Mouse (Mus musculus): Measurements from ENCODE around the gene Usp6nl. TPM values are rescaled to one million over a fixed set of nuclear protein-coding genes. Genes with fewer than 3 reads are reported as not detected.

Gene Usp6nl
- total and polyA plus RNA-seq, 3 experiments, result 8.9 to 67.1 (median 24.8) TPM

GRCm38 (mm10) chr2:6444015-6444414, 121.5 kb downstream of the Usp6nl start:
- TF ChIP-seq KAT2A (conservative IDR thresholded peaks at IDR 0.05; ENCODE audit: low read depth, low read length) (no peak), ZNF384 (IDR thresholded peaks at IDR 0.05; ENCODE audit: low read depth, low read length) (no peak), TCF12 (IDR thresholded peaks at IDR 0.05; ENCODE audit: low read depth, low read length) (no peak), NRF1 (IDR thresholded peaks at IDR 0.05; ENCODE audit: insufficient read depth, low read depth, low read length, poor library complexity, severe bottlenecking) (no peak), BHLHE40 (IDR thresholded peaks at IDR 0.05; ENCODE audit: borderline replicate concordance, low read depth, low read length) (no peak), CHD1 (IDR thresholded peaks at IDR 0.05; ENCODE audit: low read depth, low read length) (no peak), POLR2AphosphoS5 (IDR thresholded peaks at IDR 0.05; ENCODE audit: borderline replicate concordance, low read depth, low read length) (no peak), SIN3A (IDR thresholded peaks at IDR 0.05; ENCODE audit: low read length) (no peak), TBP (IDR thresholded peaks at IDR 0.05; ENCODE audit: low read depth, low read length) (no peak)
- Histone ChIP-seq H3K79me2 (ENCODE audit: control insufficient read depth, insufficient read depth, low read length, poor library complexity) (no peaks in the 10 kb centered on the region), H3K27me3 (ENCODE audit: control insufficient read depth in 1 of 2, insufficient read depth in 2 of 2, low read length in 2 of 2) (no peaks in the 10 kb centered on the region), H3K27ac (ENCODE audit: control insufficient read depth, low read depth, low read length) (no peak overlapping the region), H3K9ac (ENCODE audit: control insufficient read depth, low read depth, low read length, poor library complexity, severe bottlenecking) (no peak overlapping the region), H3K4me1 (ENCODE audit: control insufficient read depth in 1 of 2, insufficient read depth in 2 of 2, low read length in 2 of 2) (peaks cover 6 to 20% of the 10 kb centered on the region in 2 experiments), H3K36me3 (ENCODE audit: control insufficient read depth in 1 of 2, insufficient read depth in 2 of 2, low read length in 2 of 2) (peaks cover 4 to 14% of the 10 kb centered on the region in 2 experiments), H3K9me3 (replicated peaks; ENCODE audit: insufficient read depth, low read length) (no peaks in the 10 kb centered on the region), H3K4me3 (ENCODE audit: control insufficient read depth in 1 of 2, insufficient read depth in 1 of 2, low read depth in 2 of 2, low read length in 2 of 2) (no peak overlapping the region)
- DNase-seq (ENCODE audit: low read depth, low spot score), result no peak

- DNase-seq (ENCODE audit: low read depth, low spot score), result peak; percentile 85
- Histone ChIP-seq H3K9me3 (replicated peaks; ENCODE audit: insufficient read depth, low read length) (no peaks in the 10 kb centered on the region), H3K4me3 (ENCODE audit: control insufficient read depth in 1 of 2, insufficient read depth in 1 of 2, low read depth in 2 of 2, low read length in 2 of 2) (no peak overlapping the region), H3K27me3 (ENCODE audit: control insufficient read depth in 1 of 2, insufficient read depth in 2 of 2, low read length in 2 of 2) (no peaks in the 10 kb centered on the region), H3K36me3 (ENCODE audit: control insufficient read depth in 1 of 2, insufficient read depth in 2 of 2, low read length in 2 of 2) (peaks cover 4 to 15% of the 10 kb centered on the region in 2 experiments), H3K27ac (ENCODE audit: control insufficient read depth, low read depth, low read length) (peak overlapping the region; percentile 51), H3K9ac (ENCODE audit: control insufficient read depth, low read depth, low read length, poor library complexity, severe bottlenecking) (no peak overlapping the region), H3K79me2 (ENCODE audit: control insufficient read depth, insufficient read depth, low read length, poor library complexity) (no peaks in the 10 kb centered on the region), H3K4me1 (ENCODE audit: control insufficient read depth in 1 of 2, insufficient read depth in 2 of 2, low read length in 2 of 2) (peaks cover 6 to 24% of the 10 kb centered on the region in 2 experiments)
- no peak for TF ChIP-seq ELF1 (IDR thresholded peaks at IDR 0.05; ENCODE audit: low read depth, low read length)
- TF ChIP-seq TAL1 (IDR thresholded peaks at IDR 0.05; ENCODE audit: low read length), result peak; percentile 75
- TF ChIP-seq CHD2 (IDR thresholded peaks at IDR 0.05; ENCODE audit: low read length), result no peak
- no peak for TF ChIP-seq SMC3 (IDR thresholded peaks at IDR 0.05; ENCODE audit: low read depth, low read length)
- peak; percentile 82 for TF ChIP-seq TCF12 (IDR thresholded peaks at IDR 0.05; ENCODE audit: low read depth, low read length)
- TF ChIP-seq MAX (IDR thresholded peaks at IDR 0.05; ENCODE audit: low read length), result no peak
- TF ChIP-seq BHLHE40 (IDR thresholded peaks at IDR 0.05; ENCODE audit: borderline replicate concordance, low read depth, low read length), result no peak
- TF ChIP-seq ZMIZ1 (IDR thresholded peaks at IDR 0.05; ENCODE audit: low read depth, low read length), result no peak
- no peak for TF ChIP-seq UBTF (IDR thresholded peaks at IDR 0.05; ENCODE audit: borderline replicate concordance, insufficient read depth, low read depth, low read length)
- no peak for TF ChIP-seq USF2 (IDR thresholded peaks at IDR 0.05; ENCODE audit: borderline replicate concordance in 1 of 2, insufficient read depth in 1 of 2, low read depth in 1 of 2, low read length in 2 of 2)
- peak; percentile 78 for TF ChIP-seq GATA1 (IDR thresholded peaks at IDR 0.05; ENCODE audit: low read depth, low read length)
- TF ChIP-seq MYB (IDR thresholded peaks at IDR 0.05; ENCODE audit: low read depth, low read length), result no peak
- no peak for TF ChIP-seq MAZ (IDR thresholded peaks at IDR 0.05; ENCODE audit: low read depth, low read length)
- no peak for TF ChIP-seq RAD21 (IDR thresholded peaks at IDR 0.05; ENCODE audit: low read depth, low read length)
- no peak for TF ChIP-seq KAT2A (conservative IDR thresholded peaks at IDR 0.05; ENCODE audit: low read depth, low read length)
- TF ChIP-seq ETS1 (IDR thresholded peaks at IDR 0.05; ENCODE audit: low read depth, low read length), result peak; percentile 80
- TF ChIP-seq ZKSCAN1 (IDR thresholded peaks at IDR 0.05; ENCODE audit: low read depth, low read length), result no peak
- TF ChIP-seq NELFE (IDR thresholded peaks at IDR 0.05; ENCODE audit: low read depth, low read length), result no peak
- TF ChIP-seq POLR2AphosphoS2 (IDR thresholded peaks at IDR 0.05; ENCODE audit: low read length), result no peak
- 0 out of 2 replicates have a peak, but pooled peaks have one; percentile 22 for TF ChIP-seq MYC (IDR thresholded peaks at IDR 0.05; ENCODE audit: low read depth, low read length)
- TF ChIP-seq POLR2AphosphoS5 (IDR thresholded peaks at IDR 0.05; ENCODE audit: borderline replicate concordance, low read depth, low read length), result no peak
- peak; percentile 33; the same call in 1 of the 2 replicates for TF ChIP-seq MXI1 (IDR thresholded peaks at IDR 0.05; ENCODE audit: low read depth, low read length)
- TF ChIP-seq CHD1 (IDR thresholded peaks at IDR 0.05; ENCODE audit: low read depth, low read length), result no peak
- TF ChIP-seq NRF1 (IDR thresholded peaks at IDR 0.05; ENCODE audit: insufficient read depth, low read depth, low read length, poor library complexity, severe bottlenecking), result no peak
- no peak for TF ChIP-seq USF1 (IDR thresholded peaks at IDR 0.05; ENCODE audit: low read depth, low read length)
- TF ChIP-seq POLR2A (IDR thresholded peaks at IDR 0.05; ENCODE audit: control insufficient read depth in 1 of 2, insufficient read depth in 1 of 2, low read depth in 1 of 2, low read length in 2 of 2, poor library complexity in 1 of 2), result 0 out of 4 replicates have a peak, but pooled peaks of 1 of the 2 experiments have one; percentile 15
- TF ChIP-seq EP300 (IDR thresholded peaks at IDR 0.05; ENCODE audit: low read depth in 1 of 2, low read length in 2 of 2), result peak; percentile 77 to 85
- no peak for TF ChIP-seq ZC3H11A (IDR thresholded peaks at IDR 0.05; ENCODE audit: low read depth, low read length)
Measured at GRCm38 (mm10) chr2:6444723-6445169, 122.3 kb downstream of the Usp6nl start.
